Mouse (Mus musculus): ENCODE results near the gene Mgat4a.
"Not testable (repeated sequence)": the region's sequence is repeated elsewhere in the genome, so short reads cannot be mapped to it uniquely, and the experiment has no call there.

Gene Mgat4a

GRCm38 (mm10) chr1:37532533-37532840 is 8.3 kb downstream of the Mgat4a start:
- CTCF ChIA-PET = no interaction called here

GRCm38 (mm10) chr1:37531654-37532532 is 8.9 kb downstream of the Mgat4a start:
- CTCF ChIA-PET = interaction anchor here (0.7 kb wide), 1 partner anchor 989 kb away, joined by 3 read pairs; no protein-coding TSS in a partner anchor

GRCm38 (mm10) chr1:37530061-37530460 is 10.8 kb downstream of the Mgat4a start:
- CTCF ChIA-PET = interaction anchor here (0.8 kb wide), 1 partner anchor 56 kb away, joined by 6 read pairs; no protein-coding TSS in a partner anchor

- CTCF ChIA-PET = interaction anchor here (0.7 kb wide), 1 partner anchor 829 kb away, joined by 14 read pairs; no protein-coding TSS in a partner anchor
Measured at GRCm38 (mm10) chr1:37526257-37526656, 14.6 kb downstream of the Mgat4a start.

- CTCF ChIA-PET = no interaction called here
Measured at GRCm38 (mm10) chr1:37524669-37525068, 16.1 kb downstream of the Mgat4a start.

- CTCF ChIA-PET = not testable (repeated sequence)
Measured at GRCm38 (mm10) chr1:37524122-37524521, 16.7 kb downstream of the Mgat4a start.

GRCm38 (mm10) chr1:37523548-37523947 is 17.3 kb downstream of the Mgat4a start:
- CTCF ChIA-PET = not testable (repeated sequence)

- CTCF ChIA-PET = interaction anchor here (0.6 kb wide), 1 partner anchor 1380 kb away, joined by 7 read pairs; no protein-coding TSS in a partner anchor
Measured at GRCm38 (mm10) chr1:37522101-37522500, 18.7 kb downstream of the Mgat4a start.

- CTCF ChIA-PET = no interaction called here
Measured at GRCm38 (mm10) chr1:37518791-37519190, 22.0 kb downstream of the Mgat4a start.

- CTCF ChIA-PET = no interaction called here
Measured at GRCm38 (mm10) chr1:37518124-37518720, 22.6 kb downstream of the Mgat4a start.

- CTCF ChIA-PET = no interaction called here
Measured at GRCm38 (mm10) chr1:37512961-37513431, 27.8 kb downstream of the Mgat4a start.

- CTCF ChIA-PET = interaction anchor here (0.6 kb wide), 1 partner anchor 1299 kb away, joined by 3 read pairs; no protein-coding TSS in a partner anchor
Measured at GRCm38 (mm10) chr1:37512109-37512640, 28.6 kb downstream of the Mgat4a start.

- CTCF ChIA-PET = no interaction called here
Measured at GRCm38 (mm10) chr1:37510193-37510592, 30.6 kb downstream of the Mgat4a start.

- CTCF ChIA-PET = interaction anchor here (0.6 to 0.7 kb wide), 2 partner anchors 65 to 92 kb away, joined by 3 read pairs; no protein-coding TSS in a partner anchor
Measured at GRCm38 (mm10) chr1:37509437-37509836, 31.4 kb downstream of the Mgat4a start.

- CTCF ChIA-PET = no interaction called here
Measured at GRCm38 (mm10) chr1:37505348-37505730, 35.5 kb downstream of the Mgat4a start.

- CTCF ChIA-PET = interaction anchor here (0.6 kb wide), 1 partner anchor 14 kb away, joined by 3 read pairs; no protein-coding TSS in a partner anchor
Measured at GRCm38 (mm10) chr1:37504716-37505347, 36.0 kb downstream of the Mgat4a start.

GRCm38 (mm10) chr1:37503656-37504055 is 37.2 kb downstream of the Mgat4a start:
- CTCF ChIA-PET = no interaction called here

- CTCF ChIA-PET = no interaction called here
Measured at GRCm38 (mm10) chr1:37502354-37502753, 38.5 kb downstream of the Mgat4a start.

- CTCF ChIA-PET = no interaction called here
Measured at GRCm38 (mm10) chr1:37500723-37501122, 40.1 kb downstream of the Mgat4a start.

GRCm38 (mm10) chr1:37499395-37499794 is 41.4 kb downstream of the Mgat4a start:
- CTCF ChIA-PET = not testable (repeated sequence)

- CTCF ChIA-PET = no interaction called here
Measured at GRCm38 (mm10) chr1:37498911-37499310, 41.9 kb downstream of the Mgat4a start.

Measured in spleen, embryonic (tissue).